Mouse (Mus musculus) spleen, adult 2 months (tissue): ENCODE data around the gene Inka2. TPM values are rescaled to one million over a fixed set of nuclear protein-coding genes. Genes with fewer than 3 reads are reported as not detected.

Experiments used
- DNase-seq, 2 experiments: peaks; one replicate each; pipeline versions ENCODE4 v3.0.0 to v3.0.0-alpha.2; 2012 to 2021; ENCODE audit warnings: low spot score in 2 of 2, low read depth in 1 of 2
- H3K27ac ChIP-seq: fragments of 200-500 bp; 2 replicates; pipeline ENCODE4 v1.5.1; 2012; ENCODE audit warnings: low read length, inconsistent platforms; ENCODE audit not compliant: insufficient read depth
- H3K27me3 ChIP-seq: fragments of 200-500 bp; 2 replicates; pipeline ENCODE4 v1.6.1; 2012; ENCODE audit warnings: mild to moderate bottlenecking, moderate library complexity, low read length, inconsistent platforms; ENCODE audit not compliant: control insufficient read depth, insufficient read depth
- H3K36me3 ChIP-seq: fragments of 200-500 bp; 2 replicates; pipeline ENCODE4 v1.6.1; 2012; ENCODE audit warnings: mild to moderate bottlenecking, low read length, inconsistent platforms; ENCODE audit not compliant: control insufficient read depth, insufficient read depth
- H3K4me1 ChIP-seq: fragments of 200-500 bp; 2 replicates; pipeline ENCODE4 v1.6.1; 2011; ENCODE audit warnings: inconsistent platforms; ENCODE audit not compliant: control insufficient read depth, insufficient read depth, insufficient read length
- H3K4me3 ChIP-seq: fragments of 200-500 bp; 2 replicates; pipeline ENCODE4 v1.5.1; 2011; ENCODE audit warnings: mild to moderate bottlenecking, inconsistent platforms; ENCODE audit not compliant: insufficient read depth, insufficient read length; ENCODE audit errors: extremely low read depth
- CTCF ChIP-seq: fragments of 200-500 bp; IDR thresholded peaks from 2 replicates; pipeline ENCODE4 v1.5.1; 2011; ENCODE audit warnings: mild to moderate bottlenecking, inconsistent platforms; ENCODE audit not compliant: insufficient read depth, insufficient read length, insufficient replicate concordance; ENCODE audit errors: extremely low read depth
- POLR2A ChIP-seq: fragments of 200-500 bp; IDR thresholded peaks from 2 replicates; pipeline ENCODE4 v1.6.1; 2011; ENCODE audit warnings: low read depth, low read length, inconsistent platforms
- WGBS: fragments of 180-500 bp; shearing (Covaris S2); methylation state at CpG from one replicate; pipeline ENCODE4 v1.1.7; 2018; 5-methylcytosine and 5-hydroxymethylcytosine counted together
- polyA plus RNA-seq: library from polyadenylated mRNA; depleted of rRNA; stranded (reverse); fragments of >200 nt; gene quantifications from 2 replicates; pipeline ENCODE4 v1.2.3, GENCODE M21; 2012

Gene Inka2
- polyA plus RNA-seq, 1 experiment, result 0.68 TPM

DNA sequence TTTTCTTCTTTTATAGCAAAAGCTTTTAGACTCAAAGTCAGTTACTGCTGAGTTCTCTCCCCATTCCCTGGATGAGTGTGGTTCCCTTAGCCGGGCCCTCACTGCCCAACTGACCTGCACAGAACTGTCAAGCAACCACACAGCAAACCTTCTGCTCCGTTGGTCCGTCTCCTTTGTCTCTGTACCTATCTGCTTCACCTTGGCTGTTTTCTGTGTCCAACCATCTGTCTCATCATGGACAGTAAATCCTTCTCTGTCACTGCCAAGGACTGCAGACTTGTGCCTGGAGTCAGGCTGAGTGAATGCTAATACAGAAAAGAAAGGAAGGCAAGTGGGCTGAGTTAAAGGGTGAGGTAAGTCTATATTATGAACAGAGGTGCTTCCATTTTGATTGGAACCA is 34.6 kb upstream of the Inka2 start:
- Histone ChIP-seq H3K4me1 (no peaks in the 10 kb centered on the region), H3K27me3 (no peaks in the 10 kb centered on the region), H3K4me3 (no peak overlapping the region), H3K36me3 (no peaks in the 10 kb centered on the region), H3K27ac (no peak overlapping the region)
- DNase-seq, result no peak
- TF ChIP-seq POLR2A, result no peak
- no peak for TF ChIP-seq CTCF
- 91% methylated on average over 3 of the region's 3 CpGs for WGBS

DNA sequence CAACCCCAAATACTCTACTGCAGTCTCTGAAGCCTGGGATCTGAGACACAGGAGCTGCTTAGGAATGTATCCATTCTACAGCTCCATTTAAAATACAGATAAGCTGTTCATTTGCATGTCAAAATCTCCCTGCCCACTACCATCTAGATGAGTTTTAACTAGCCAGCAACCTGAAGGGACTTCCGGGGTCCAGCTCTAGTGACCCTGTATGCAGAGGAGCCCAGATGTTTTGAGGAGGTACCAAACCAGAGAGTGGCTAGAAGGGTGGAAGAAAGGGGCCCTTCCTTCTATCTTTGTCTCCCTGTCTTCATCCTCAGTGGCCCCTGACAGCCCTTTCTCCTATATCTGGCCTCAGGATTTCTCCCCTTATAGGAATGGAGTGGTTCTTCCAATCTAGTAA is 33.6 kb upstream of the Inka2 start:
- no peak for TF ChIP-seq POLR2A
- no peak for TF ChIP-seq CTCF
- no peak overlapping the region for H3K27ac ChIP-seq
- DNase-seq, result no peak
- no peaks in the 10 kb centered on the region for H3K27me3 ChIP-seq
- H3K4me1 ChIP-seq, result no peaks in the 10 kb centered on the region
- no peak overlapping the region for H3K4me3 ChIP-seq
- H3K36me3 ChIP-seq, result no peaks in the 10 kb centered on the region
- 96% methylated on average over 1 of the region's 1 CpGs for WGBS

DNA sequence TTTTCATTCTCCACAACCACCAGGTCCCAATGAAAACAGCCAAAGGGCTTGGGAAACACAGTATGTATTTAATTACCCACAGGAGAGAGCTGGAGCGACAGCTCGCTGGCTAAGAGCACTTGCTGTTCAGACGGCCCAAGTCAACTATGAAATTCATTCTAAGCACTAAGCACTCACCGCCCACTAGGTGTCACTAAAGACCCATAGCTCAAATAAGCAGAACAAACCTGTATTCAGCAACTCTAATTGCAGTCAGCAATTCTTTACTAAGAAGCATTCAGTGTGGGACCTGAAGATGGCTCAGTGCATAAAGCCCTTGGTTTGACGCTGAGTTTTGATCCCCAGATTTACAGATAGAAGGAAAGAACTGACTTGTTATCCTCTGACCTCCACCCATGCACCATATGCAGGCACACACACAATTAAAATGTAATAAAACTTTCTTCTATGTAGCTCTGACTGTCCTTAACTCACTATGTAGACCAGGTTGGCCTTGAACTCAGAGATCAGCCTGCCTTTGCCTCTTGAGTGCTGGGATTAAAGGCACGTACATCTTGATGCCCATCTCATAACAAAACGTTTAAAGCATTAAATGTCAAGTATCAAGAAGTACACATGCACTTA is 29.7 kb upstream of the Inka2 start:
- TF ChIP-seq POLR2A (no peak), CTCF (peak; percentile 53; the same call in 1 of the 2 replicates)
- DNase-seq, result peak; percentile 54 to 70

DNA sequence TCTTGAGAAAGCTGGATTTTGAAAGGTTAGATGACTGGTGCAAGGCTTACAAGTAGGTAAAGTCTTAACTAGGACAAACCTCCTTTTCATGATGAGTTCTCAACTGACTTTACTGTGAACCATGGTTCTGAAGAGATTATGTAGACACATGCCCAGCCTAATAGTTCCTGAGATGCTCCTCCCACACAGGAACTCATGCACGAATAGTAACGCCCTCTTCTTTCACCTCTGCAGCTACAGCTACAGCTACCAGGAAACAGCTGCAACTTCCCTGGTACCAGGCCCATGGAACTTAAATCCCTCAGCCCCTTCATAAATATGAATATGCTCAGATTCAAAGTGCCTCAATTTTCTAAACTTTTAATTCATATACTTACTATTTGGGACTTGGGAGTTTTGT is 28.5 kb upstream of the Inka2 start:
- Histone ChIP-seq H3K4me1 (no peaks in the 10 kb centered on the region), H3K27me3 (no peaks in the 10 kb centered on the region), H3K27ac (no peak overlapping the region), H3K36me3 (peaks cover 19% of the 10 kb centered on the region), H3K4me3 (no peak overlapping the region)
- 7% methylated on average over 2 of the region's 2 CpGs for WGBS
- DNase-seq, result no peak
- TF ChIP-seq POLR2A (no peak), CTCF (no peak)

More for the DNA sequence above, 29.7 kb upstream of the Inka2 start:
- no peak overlapping the region for H3K4me3 ChIP-seq
- H3K36me3 ChIP-seq, result peaks cover 16% of the 10 kb centered on the region
- H3K4me1 ChIP-seq, result no peaks in the 10 kb centered on the region
- 25% methylated on average over 7 of the region's 7 CpGs for WGBS
- no peak overlapping the region for H3K27ac ChIP-seq
- H3K27me3 ChIP-seq, result no peaks in the 10 kb centered on the region

DNA sequence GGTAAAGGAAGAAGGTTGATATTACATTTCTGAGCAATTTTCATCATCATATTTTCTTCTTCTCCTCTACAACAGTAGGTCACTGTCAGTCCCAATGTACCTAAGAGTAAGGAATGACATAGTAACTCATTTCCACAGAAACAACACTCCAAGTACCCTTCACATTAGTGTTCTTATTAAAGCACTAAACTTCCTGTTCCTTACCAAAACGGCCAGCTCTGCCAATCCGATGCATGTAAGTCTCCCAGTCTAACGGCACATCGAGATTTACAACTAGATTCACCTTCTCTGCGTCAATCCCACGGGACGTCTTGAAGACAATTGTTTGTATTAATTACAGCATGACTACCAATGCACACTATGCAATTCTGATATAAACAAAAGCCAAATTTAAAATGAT is 24.1 kb upstream of the Inka2 start:
- Histone ChIP-seq H3K36me3 (peaks cover 28% of the 10 kb centered on the region), H3K27me3 (no peaks in the 10 kb centered on the region), H3K4me1 (no peaks in the 10 kb centered on the region), H3K4me3 (no peak overlapping the region), H3K27ac (no peak overlapping the region)
- no peak for DNase-seq
- 97% methylated on average over 7 of the region's 7 CpGs for WGBS
- TF ChIP-seq POLR2A, result no peak
- no peak for TF ChIP-seq CTCF

DNA sequence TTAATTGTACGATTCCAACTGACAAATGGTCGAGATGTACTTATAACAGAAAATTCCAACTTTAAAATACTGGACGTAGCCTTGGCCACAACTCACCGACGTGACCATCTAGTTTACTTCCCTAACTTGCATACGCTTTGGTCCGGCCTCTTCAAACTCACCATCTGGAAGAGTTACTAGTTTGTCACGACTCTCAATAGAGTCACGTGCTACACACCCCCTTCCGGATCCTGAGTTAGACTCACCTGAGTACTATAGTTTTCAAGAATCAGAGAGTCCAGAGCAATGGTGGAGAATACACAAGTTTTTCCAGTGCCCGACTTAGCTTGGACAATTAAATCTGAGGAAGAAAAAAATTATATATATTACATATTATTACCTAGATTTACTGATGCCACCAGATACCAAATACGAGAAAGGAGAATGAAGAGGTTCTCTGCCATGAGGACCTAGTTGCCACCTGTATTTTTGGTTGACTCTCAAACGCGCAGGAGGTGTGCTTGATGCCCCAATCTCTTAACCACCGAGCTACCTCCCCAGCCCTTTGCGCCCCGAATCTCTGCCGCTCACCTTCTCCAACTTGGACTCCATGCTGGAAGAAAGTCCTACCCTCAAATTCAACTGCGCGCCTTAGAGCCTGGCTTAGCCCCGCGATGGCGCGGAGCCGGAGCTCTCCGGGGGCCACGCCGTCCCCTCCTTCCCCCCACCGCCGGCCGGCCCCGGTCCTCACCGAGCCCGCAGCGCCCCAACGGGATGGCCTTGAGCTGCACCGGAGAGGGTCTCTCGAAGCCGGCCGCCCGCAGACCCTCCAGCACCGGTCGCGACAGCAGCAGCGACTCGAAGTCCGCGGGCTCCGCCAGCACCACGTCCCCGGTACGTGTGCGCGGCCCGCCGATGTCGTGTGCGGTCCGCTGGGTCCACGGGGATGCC is 17.7 kb upstream of the Inka2 start:
- Histone ChIP-seq H3K27ac (peak overlapping the region; percentile 29; the same call in 1 of the 2 replicates), H3K4me3 (peak overlapping the region; percentile 96), H3K27me3 (no peaks in the 10 kb centered on the region), H3K36me3 (peaks cover 5% of the 10 kb centered on the region; the same call in 1 of the 2 replicates), H3K4me1 (peaks cover 5% of the 10 kb centered on the region)
- TF ChIP-seq CTCF, result no peak
- TF ChIP-seq POLR2A, result no peak
- DNase-seq, result no peak
- WGBS, result 9% methylated on average over 60 of the region's 60 CpGs
